Mouse (Mus musculus): ENCODE data around the gene Ndufs7. TPM values are rescaled to one million over a fixed set of nuclear protein-coding genes. Genes with fewer than 3 reads are reported as not detected.
"Not testable (repeated sequence)": the region's sequence is repeated elsewhere in the genome, so short reads cannot be mapped to it uniquely, and the experiment has no call there.

Ndufs7 gene
- total and polyA plus RNA-seq, 3 experiments, result 154 to 282 (median 222) TPM

DNA sequence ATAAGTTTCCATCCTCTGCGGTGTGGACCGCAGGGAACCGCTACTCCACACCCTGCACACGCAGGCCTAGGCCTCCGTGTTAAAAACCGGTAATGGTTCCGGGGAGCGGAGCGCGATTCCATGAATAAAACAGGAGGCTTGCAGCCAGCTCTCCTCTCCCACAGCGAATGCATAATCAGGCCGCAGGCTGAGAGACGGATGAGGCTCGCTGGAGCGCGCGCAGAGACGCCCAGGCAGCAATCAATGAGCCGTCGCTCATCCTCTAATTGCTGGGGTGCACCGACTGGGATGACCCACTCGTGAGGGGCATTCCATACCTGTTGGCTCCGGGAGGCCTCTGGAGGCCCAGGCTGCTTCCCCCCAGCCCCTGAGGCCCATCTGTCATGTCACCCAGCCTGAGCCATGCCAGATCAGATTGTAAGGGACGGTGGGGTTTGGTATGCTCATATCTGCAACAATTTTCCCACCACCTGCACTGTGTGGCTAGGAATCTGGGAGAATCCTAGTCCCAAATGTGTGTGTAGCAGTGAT is 40.0 kb upstream of the Ndufs7 start:
- DNase-seq (ENCODE audit: extremely low read depth), result no peak
- no peak overlapping the region for H3K27ac ChIP-seq (ENCODE audit: insufficient read depth, low read depth)
- H3K4me2 ChIP-seq (ENCODE audit: insufficient read depth, low read depth, poor library complexity, severe bottlenecking), result no peak overlapping the region
- no peaks in the 10 kb centered on the region for H3K79me2 ChIP-seq (replicated peaks; ENCODE audit: control insufficient read depth, extremely low read depth, insufficient read depth, poor library complexity, severe bottlenecking)
- no peaks in the 10 kb centered on the region for H3K36me3 ChIP-seq (replicated peaks in 1 of 2; ENCODE audit: control insufficient read depth in 1 of 2, insufficient read depth in 1 of 2, low read length in 1 of 2)
- dilution Hi-C loops (cut with MboI; ENCODE audit: extremely low pct_ligation_motif_present, extremely low pct_unique_long_range_greater_than_20kb, low sequenced_read_pairs), result no loop called here
- H3K9me3 ChIP-seq (replicated peaks; ENCODE audit: low read length), result no peaks in the 10 kb centered on the region
- H3K9ac ChIP-seq (ENCODE audit: insufficient read depth, low read depth), result no peak overlapping the region
- no peak overlapping the region for H3K4me3 ChIP-seq (replicated peaks in 1 of 3; ENCODE audit: low read depth in 2 of 3, low read length in 2 of 3, poor library complexity in 1 of 3)
- in situ Hi-C loops (cut with MboI; ENCODE audit: low pct_ligation_motif_present, low pct_unique_long_range_greater_than_20kb, low sequenced_read_pairs), result no loop called here
- TF ChIP-seq TCF12 (IDR thresholded peaks at IDR 0.05; ENCODE audit: low read depth, low read length) (no peak), SIN3A (IDR thresholded peaks at IDR 0.05; ENCODE audit: low read length) (no peak)
- H3K27me3 ChIP-seq (replicated peaks), result peaks cover 53% of the 10 kb centered on the region
- H3K4me1 ChIP-seq (ENCODE audit: control insufficient read depth in 1 of 2, insufficient read depth in 2 of 2), result peaks cover 0 to 4% of the 10 kb centered on the region in 2 experiments; a peak in 1 of 4 replicates

- in situ Hi-C loops (cut with MboI; ENCODE audit: low pct_ligation_motif_present, low pct_unique_long_range_greater_than_20kb, low sequenced_read_pairs); DNase-seq (ENCODE audit: extremely low read depth): not testable (repeated sequence)
- peaks cover 30% of the 10 kb centered on the region for H3K27me3 ChIP-seq (replicated peaks)
These were observed 37.3 kb upstream of the Ndufs7 start for GRCm38 (mm10) chr10:80211547-80212103.

GRCm38 (mm10) chr10:80215048-80215772 is 33.7 kb upstream of the Ndufs7 start:
- Histone ChIP-seq H3K36me3 (replicated peaks in 1 of 2; ENCODE audit: control insufficient read depth in 1 of 2, insufficient read depth in 1 of 2, low read length in 1 of 2) (no peaks in the 10 kb centered on the region), H3K4me3 (replicated peaks in 1 of 3; ENCODE audit: low read depth in 2 of 3, low read length in 2 of 3, poor library complexity in 1 of 3) (no peak overlapping the region), H3K27ac (ENCODE audit: insufficient read depth, low read depth) (no peak overlapping the region), H3K27me3 (replicated peaks) (peaks cover 11% of the 10 kb centered on the region), H3K9ac (ENCODE audit: insufficient read depth, low read depth) (no peak overlapping the region), H3K9me3 (replicated peaks; ENCODE audit: low read length) (no peaks in the 10 kb centered on the region), H3K4me1 (ENCODE audit: control insufficient read depth in 1 of 2, insufficient read depth in 2 of 2) (peaks cover 5 to 6% of the 10 kb centered on the region in 2 experiments; a peak in 3 of 4 replicates), H3K4me2 (ENCODE audit: insufficient read depth, low read depth, poor library complexity, severe bottlenecking) (no peak overlapping the region), H3K79me2 (replicated peaks; ENCODE audit: control insufficient read depth, extremely low read depth, insufficient read depth, poor library complexity, severe bottlenecking) (no peaks in the 10 kb centered on the region)
- in situ Hi-C loops (cut with MboI; ENCODE audit: low pct_ligation_motif_present, low pct_unique_long_range_greater_than_20kb, low sequenced_read_pairs) (no loop called here), dilution Hi-C loops (cut with MboI; ENCODE audit: extremely low pct_ligation_motif_present, extremely low pct_unique_long_range_greater_than_20kb, low sequenced_read_pairs) (no loop called here)
- no peak for TF ChIP-seq E2F4 (IDR thresholded peaks at IDR 0.05; ENCODE audit: insufficient replicate concordance, low read depth, low read length)
- TF ChIP-seq NRF1 (IDR thresholded peaks at IDR 0.05; ENCODE audit: low read depth, low read length), result no peak
- TF ChIP-seq ETS1 (conservative IDR thresholded peaks at IDR 0.05; ENCODE audit: low read depth, low read length), result no peak
- no peak for TF ChIP-seq NELFE (IDR thresholded peaks at IDR 0.05; ENCODE audit: low read depth, low read length)
- no peak for TF ChIP-seq PAX5 (IDR thresholded peaks at IDR 0.05; ENCODE audit: low read length)
- no peak for DNase-seq (ENCODE audit: extremely low read depth)

More at GRCm38 (mm10) chr10:80211547-80212103, 37.3 kb upstream of the Ndufs7 start:
- H3K9me3 ChIP-seq (replicated peaks; ENCODE audit: low read length); H3K9ac ChIP-seq (ENCODE audit: insufficient read depth, low read depth); dilution Hi-C loops (cut with MboI; ENCODE audit: extremely low pct_ligation_motif_present, extremely low pct_unique_long_range_greater_than_20kb, low sequenced_read_pairs); H3K27ac ChIP-seq (ENCODE audit: insufficient read depth, low read depth); H3K4me1 ChIP-seq (ENCODE audit: control insufficient read depth in 1 of 2, insufficient read depth in 2 of 2); H3K36me3 ChIP-seq (replicated peaks in 1 of 2; ENCODE audit: control insufficient read depth in 1 of 2, insufficient read depth in 1 of 2, low read length in 1 of 2); H3K4me3 ChIP-seq (replicated peaks in 1 of 3; ENCODE audit: low read depth in 2 of 3, low read length in 2 of 3, poor library complexity in 1 of 3); H3K4me2 ChIP-seq (ENCODE audit: insufficient read depth, low read depth, poor library complexity, severe bottlenecking); H3K79me2 ChIP-seq (replicated peaks; ENCODE audit: control insufficient read depth, extremely low read depth, insufficient read depth, poor library complexity, severe bottlenecking): not testable (repeated sequence)
